Mouse (Mus musculus): ENCODE data around the gene Nfia. TPM values are rescaled to one million over a fixed set of nuclear protein-coding genes. Genes with fewer than 3 reads are reported as not detected.

The Nfia gene
- total RNA-seq, 1 experiment = 0.27 TPM

DNA sequence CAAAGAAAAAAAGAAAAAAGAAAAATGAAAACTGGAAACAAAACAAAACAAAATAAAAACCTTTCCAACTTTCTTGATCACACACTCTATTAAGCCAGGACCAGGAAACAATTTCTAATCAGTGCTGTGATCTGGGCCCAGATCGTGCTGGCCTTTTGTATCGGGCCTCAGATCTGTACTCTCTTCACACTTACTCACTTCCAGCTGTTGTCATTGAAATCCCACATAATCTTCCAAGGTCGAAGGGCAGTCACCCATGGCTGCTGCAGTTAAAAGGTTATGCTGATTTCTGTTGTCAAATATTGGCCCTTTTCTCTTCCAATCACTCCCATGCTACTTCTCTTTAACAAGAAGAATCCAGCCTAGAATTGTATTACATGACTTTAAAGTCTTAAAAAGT lies 219.3 kb downstream of the Nfia start:
- in situ Hi-C loops (cut with MboI; ENCODE audit: low sequenced_read_pairs in 2 of 2, unreplicated experiment in 2 of 2) = no loop called here
- TF ChIP-seq ZNF384 (IDR thresholded peaks at IDR 0.05; ENCODE audit: low read depth, low read length) = no peak
- TF ChIP-seq MAFK (IDR thresholded peaks at IDR 0.05; ENCODE audit: insufficient read depth, low read depth, low read length) = no peak
- TF ChIP-seq CHD2 (IDR thresholded peaks at IDR 0.05; ENCODE audit: low read depth, low read length) = no peak
- TF ChIP-seq HCFC1 (IDR thresholded peaks at IDR 0.05; ENCODE audit: borderline replicate concordance, insufficient read depth, low read length) = no peak
- no peak for TF ChIP-seq ZC3H11A (IDR thresholded peaks at IDR 0.05; ENCODE audit: borderline replicate concordance, low read depth, low read length)
- Histone ChIP-seq H3K27ac (ENCODE audit: insufficient read depth, low read depth, low read length, poor library complexity, severe bottlenecking) (no peak overlapping the region), H3K4me3 (ENCODE audit: insufficient read depth in 1 of 2, low read depth in 1 of 2, low read length in 2 of 2, poor library complexity in 1 of 2, severe bottlenecking in 1 of 2) (no peak overlapping the region), H3K9ac (ENCODE audit: insufficient read depth, low read depth, low read length, poor library complexity, severe bottlenecking) (no peak overlapping the region), H3K9me3 (ENCODE audit: control insufficient read depth, insufficient read depth, low read depth, low read length) (no peaks in the 10 kb centered on the region), H3K4me1 (ENCODE audit: control insufficient read depth in 2 of 2, insufficient read depth in 2 of 2, low read length in 2 of 2, poor library complexity in 1 of 2) (no peaks in the 10 kb centered on the region), H3K36me3 (ENCODE audit: control insufficient read depth, insufficient read depth, low read length, poor library complexity, severe bottlenecking) (no peaks in the 10 kb centered on the region)
- DNase-seq (ENCODE audit: low read depth, low spot score) = no peak

DNA sequence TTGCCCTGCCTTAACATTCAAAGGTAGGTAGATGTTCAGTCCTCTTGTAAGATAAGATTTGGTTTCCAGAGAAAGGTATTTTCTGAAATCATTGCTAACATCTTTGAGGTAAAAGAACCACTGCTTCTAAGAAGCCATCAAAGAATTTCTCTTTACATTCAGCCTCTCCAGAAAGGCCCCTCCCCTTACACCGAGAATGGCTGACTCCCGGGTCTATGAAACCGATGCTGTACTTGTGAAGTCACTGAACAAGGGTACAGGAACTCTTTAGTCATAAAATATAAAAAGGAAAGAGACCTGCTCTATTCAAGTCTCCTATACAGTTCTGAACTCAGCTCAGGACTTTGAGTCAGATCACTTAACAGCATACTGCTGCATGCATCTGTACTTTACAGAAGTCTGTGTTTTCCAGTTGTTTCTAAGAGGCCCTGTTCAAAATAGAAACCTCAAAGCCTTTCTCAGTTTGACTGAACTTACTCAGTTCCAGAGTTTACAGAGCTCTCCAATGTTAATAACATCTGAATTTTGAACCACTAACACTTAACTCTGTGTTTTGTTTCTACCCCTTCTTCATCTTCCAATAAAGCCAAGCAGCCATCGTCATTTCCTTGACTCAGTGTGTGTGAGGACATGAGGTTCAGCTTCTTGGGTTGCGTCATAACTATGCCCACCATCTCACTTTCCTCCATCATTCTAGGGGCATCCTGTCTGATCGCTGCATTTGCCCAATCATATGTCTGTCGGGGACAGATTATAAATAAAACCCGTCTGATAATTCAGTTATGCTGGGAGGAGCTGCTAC lies 223.6 kb downstream of the Nfia start:
- H3K36me3 ChIP-seq (ENCODE audit: control insufficient read depth, insufficient read depth, low read length, poor library complexity, severe bottlenecking) = no peaks in the 10 kb centered on the region
- in situ Hi-C loops (cut with MboI; ENCODE audit: low sequenced_read_pairs in 2 of 2, unreplicated experiment in 2 of 2) = no loop called here
- TF ChIP-seq ZNF384 (IDR thresholded peaks at IDR 0.05; ENCODE audit: low read depth, low read length) = no peak
- no peak for TF ChIP-seq HCFC1 (IDR thresholded peaks at IDR 0.05; ENCODE audit: borderline replicate concordance, insufficient read depth, low read length)
- TF ChIP-seq MAFK (IDR thresholded peaks at IDR 0.05; ENCODE audit: insufficient read depth, low read depth, low read length) = no peak
- no peak for TF ChIP-seq ZC3H11A (IDR thresholded peaks at IDR 0.05; ENCODE audit: borderline replicate concordance, low read depth, low read length)
- no peak for TF ChIP-seq CHD2 (IDR thresholded peaks at IDR 0.05; ENCODE audit: low read depth, low read length)
- H3K4me1 ChIP-seq (ENCODE audit: control insufficient read depth in 2 of 2, insufficient read depth in 2 of 2, low read length in 2 of 2, poor library complexity in 1 of 2) = no peaks in the 10 kb centered on the region
- H3K27ac ChIP-seq (ENCODE audit: insufficient read depth, low read depth, low read length, poor library complexity, severe bottlenecking) = no peak overlapping the region
- H3K9ac ChIP-seq (ENCODE audit: insufficient read depth, low read depth, low read length, poor library complexity, severe bottlenecking) = no peak overlapping the region
- DNase-seq (ENCODE audit: low read depth, low spot score) = no peak
- no peaks in the 10 kb centered on the region for H3K9me3 ChIP-seq (ENCODE audit: control insufficient read depth, insufficient read depth, low read depth, low read length)
- H3K4me3 ChIP-seq (ENCODE audit: insufficient read depth in 1 of 2, low read depth in 1 of 2, low read length in 2 of 2, poor library complexity in 1 of 2, severe bottlenecking in 1 of 2) = no peak overlapping the region

DNA sequence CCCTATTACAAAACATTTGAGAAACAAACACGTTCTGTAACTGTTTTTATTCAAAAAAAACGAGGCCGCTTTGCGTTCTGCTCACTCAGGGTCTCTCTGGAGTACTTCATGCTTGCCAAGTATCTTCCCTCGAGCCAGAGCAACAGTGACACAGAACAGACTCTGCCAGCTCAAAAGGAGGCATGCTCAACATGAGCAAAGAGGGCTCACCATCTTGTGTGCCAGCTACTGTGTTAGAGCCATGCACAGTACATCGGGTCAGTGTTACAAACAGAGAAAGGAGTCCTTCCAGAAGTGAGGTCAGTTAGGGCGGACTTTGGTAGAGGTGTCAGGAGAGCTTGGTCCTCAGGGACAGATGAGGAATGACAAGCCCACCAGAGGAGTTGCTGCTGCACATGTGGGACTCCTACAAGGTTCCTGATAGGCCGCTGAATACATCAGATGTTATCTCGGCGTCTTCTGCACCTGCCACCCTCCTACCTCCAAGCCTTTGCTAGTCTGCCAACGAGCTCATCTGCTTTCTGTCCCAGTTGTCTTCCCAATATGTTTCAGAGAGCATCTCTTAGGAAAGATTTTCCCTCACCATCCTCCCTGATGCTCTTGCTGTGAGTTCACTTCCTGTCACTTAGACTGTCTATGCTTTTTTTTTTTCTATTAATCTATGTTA lies 224.8 kb downstream of the Nfia start:
- no peak for TF ChIP-seq MAFK (IDR thresholded peaks at IDR 0.05; ENCODE audit: insufficient read depth, low read depth, low read length)
- TF ChIP-seq ZNF384 (IDR thresholded peaks at IDR 0.05; ENCODE audit: low read depth, low read length) = no peak
- TF ChIP-seq CHD2 (IDR thresholded peaks at IDR 0.05; ENCODE audit: low read depth, low read length) = no peak
- no peak for TF ChIP-seq HCFC1 (IDR thresholded peaks at IDR 0.05; ENCODE audit: borderline replicate concordance, insufficient read depth, low read length)
- TF ChIP-seq ZC3H11A (IDR thresholded peaks at IDR 0.05; ENCODE audit: borderline replicate concordance, low read depth, low read length) = no peak
- Histone ChIP-seq H3K9ac (ENCODE audit: insufficient read depth, low read depth, low read length, poor library complexity, severe bottlenecking) (no peak overlapping the region), H3K27ac (ENCODE audit: insufficient read depth, low read depth, low read length, poor library complexity, severe bottlenecking) (no peak overlapping the region), H3K36me3 (ENCODE audit: control insufficient read depth, insufficient read depth, low read length, poor library complexity, severe bottlenecking) (no peaks in the 10 kb centered on the region), H3K4me3 (ENCODE audit: insufficient read depth in 1 of 2, low read depth in 1 of 2, low read length in 2 of 2, poor library complexity in 1 of 2, severe bottlenecking in 1 of 2) (no peak overlapping the region), H3K4me1 (ENCODE audit: control insufficient read depth in 2 of 2, insufficient read depth in 2 of 2, low read length in 2 of 2, poor library complexity in 1 of 2) (no peaks in the 10 kb centered on the region), H3K9me3 (ENCODE audit: control insufficient read depth, insufficient read depth, low read depth, low read length) (no peaks in the 10 kb centered on the region)
- no peak for DNase-seq (ENCODE audit: low read depth, low spot score)
- in situ Hi-C loops (cut with MboI; ENCODE audit: low sequenced_read_pairs in 2 of 2, unreplicated experiment in 2 of 2) = no loop called here

DNA sequence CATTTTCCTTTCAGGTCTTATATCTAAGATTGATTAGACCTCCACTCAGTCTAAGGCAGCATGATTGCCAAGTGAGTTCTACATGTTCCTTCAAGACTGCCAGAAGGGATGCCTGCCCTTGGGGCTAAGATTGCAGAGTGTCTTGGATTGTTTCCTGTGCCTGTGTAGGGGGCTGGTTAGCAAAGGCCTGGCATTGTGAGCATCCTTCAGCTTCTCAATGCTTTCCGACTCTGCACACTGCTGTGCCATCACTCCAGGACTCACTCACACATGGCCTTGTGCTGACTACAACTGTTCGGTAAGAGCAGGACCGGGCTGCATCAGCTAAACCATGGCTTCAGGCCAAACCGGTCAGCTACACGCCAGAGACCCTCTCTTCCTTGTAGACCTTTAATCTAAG lies 229.7 kb downstream of the Nfia start:
- Histone ChIP-seq H3K27ac (ENCODE audit: insufficient read depth, low read depth, low read length, poor library complexity, severe bottlenecking) (no peak overlapping the region), H3K36me3 (ENCODE audit: control insufficient read depth, insufficient read depth, low read length, poor library complexity, severe bottlenecking) (no peaks in the 10 kb centered on the region), H3K9me3 (ENCODE audit: control insufficient read depth, insufficient read depth, low read depth, low read length) (no peaks in the 10 kb centered on the region), H3K4me3 (ENCODE audit: insufficient read depth in 1 of 2, low read depth in 1 of 2, low read length in 2 of 2, poor library complexity in 1 of 2, severe bottlenecking in 1 of 2) (no peak overlapping the region), H3K9ac (ENCODE audit: insufficient read depth, low read depth, low read length, poor library complexity, severe bottlenecking) (no peak overlapping the region), H3K4me1 (ENCODE audit: control insufficient read depth in 2 of 2, insufficient read depth in 2 of 2, low read length in 2 of 2, poor library complexity in 1 of 2) (no peaks in the 10 kb centered on the region)
- in situ Hi-C loops (cut with MboI; ENCODE audit: low sequenced_read_pairs in 2 of 2, unreplicated experiment in 2 of 2) = no loop called here
- no peak for DNase-seq (ENCODE audit: low read depth, low spot score)
- no peak for TF ChIP-seq HCFC1 (IDR thresholded peaks at IDR 0.05; ENCODE audit: borderline replicate concordance, insufficient read depth, low read length)

Data from ES-E14 (cell line).